Mouse (Mus musculus): Measurements from ENCODE around the gene Cdk10.

- TF ChIP-seq CTCF (IDR thresholded peaks at IDR 0.05) = no peak
- TF ChIP-seq EP300 (IDR thresholded peaks at IDR 0.05) = no peak
Measured at GRCm38 (mm10) chr8:123274447-123274846, 49.8 kb downstream of the Cdk10 start.
